Mouse (Mus musculus) CH12.LX (cell line): Measurements from ENCODE around the gene Slc17a4. TPM values are rescaled to one million over a fixed set of nuclear protein-coding genes. Genes with fewer than 3 reads are reported as not detected.
A peak's percentile ranks its signal among the peaks of the same experiment; 100 is the strongest.

Experiments used
- DNase-seq: peaks from one replicate; pipeline ENCODE4 v3.0.0-alpha.2; 2013; ENCODE audit errors: extremely low read depth
- H3K27ac ChIP-seq: 2 replicates; pipeline ENCODE4 v1.5.1; 2012; ENCODE audit warnings: low read depth, mild to moderate bottlenecking, control low read depth, moderate library complexity; ENCODE audit not compliant: insufficient read depth
- H3K27me3 ChIP-seq: replicated peaks from 2 replicates; pipeline ENCODE3; 2012; ENCODE audit warnings: inconsistent platforms
- H3K36me3 ChIP-seq, 2 experiments: replicated peaks in 1 of 2; 2 replicates each; pipeline versions ENCODE3 to v1.6.1; 2012; ENCODE audit warnings: inconsistent platforms in 1 of 2, low read length in 1 of 2, mild to moderate bottlenecking in 1 of 2, mixed read lengths in 1 of 2, moderate library complexity in 1 of 2; ENCODE audit not compliant: control insufficient read depth in 1 of 2, insufficient read depth in 1 of 2
- H3K4me1 ChIP-seq, 2 experiments: 2 replicates each; pipeline ENCODE4 v1.6.1; 2012; ENCODE audit warnings: inconsistent platforms in 1 of 2, moderate library complexity in 1 of 2; ENCODE audit not compliant: insufficient read depth in 2 of 2, control insufficient read depth in 1 of 2
- H3K4me2 ChIP-seq: 2 replicates; pipeline ENCODE4 v1.6.1; 2012; ENCODE audit warnings: low read depth, mild to moderate bottlenecking, control low read depth; ENCODE audit not compliant: poor library complexity, insufficient read depth, severe bottlenecking
- H3K4me3 ChIP-seq, 3 experiments: fragments of 150-350 bp in 1 of 3; sonication (generic) in 1 of 3; replicated peaks in 1 of 3; 2 replicates each; pipeline versions ENCODE3 to v1.5.1; 2011 to 2012; ENCODE audit warnings: low read depth in 2 of 3, low read length in 2 of 3, mild to moderate bottlenecking in 2 of 3, moderate library complexity in 2 of 3, control low read depth in 1 of 3, improper control_type of control experiment in 1 of 3, inconsistent platforms in 1 of 3, mixed read lengths in 1 of 3; ENCODE audit not compliant: poor library complexity in 1 of 3
- H3K79me2 ChIP-seq: replicated peaks from 2 replicates; pipeline ENCODE4 v1.6.1; 2012; ENCODE audit warnings: mild to moderate bottlenecking, moderate library complexity; ENCODE audit not compliant: control insufficient read depth, poor library complexity, insufficient read depth, severe bottlenecking; ENCODE audit errors: extremely low read depth
- H3K9ac ChIP-seq: 2 replicates; pipeline ENCODE4 v1.6.1; 2012; ENCODE audit warnings: low read depth, mild to moderate bottlenecking, control low read depth, moderate library complexity; ENCODE audit not compliant: insufficient read depth
- H3K9me3 ChIP-seq: replicated peaks from 2 replicates; pipeline ENCODE3; 2012; ENCODE audit warnings: low read length, inconsistent platforms, mixed read lengths
- BHLHE40 ChIP-seq: IDR thresholded peaks from 2 replicates; pipeline ENCODE4 v1.6.1; 2011; ENCODE audit warnings: mild to moderate bottlenecking, low read depth, low read length, improper control_type of control experiment
- CHD1 ChIP-seq: IDR thresholded peaks from 2 replicates; pipeline ENCODE4 v1.6.1; 2012; ENCODE audit warnings: low read depth, low read length, improper control_type of control experiment, inconsistent platforms
- CTCF ChIP-seq, 2 experiments: IDR thresholded peaks in 1 of 2; conservative IDR thresholded peaks in 1 of 2; 2 replicates each; pipeline ENCODE4 v1.5.1; 2011 to 2012; ENCODE audit warnings: low read depth in 2 of 2, low read length in 2 of 2, improper control_type of control experiment in 1 of 2, inconsistent platforms in 1 of 2, mild to moderate bottlenecking in 1 of 2, moderate library complexity in 1 of 2
- ELF1 ChIP-seq: IDR thresholded peaks from 2 replicates; pipeline ENCODE4 v1.6.1; 2014; ENCODE audit warnings: low read depth, mild to moderate bottlenecking, inconsistent platforms, low read length, improper control_type of control experiment
- EP300 ChIP-seq: IDR thresholded peaks from 2 replicates; pipeline ENCODE4 v1.6.1; 2011; ENCODE audit warnings: low read length, improper control_type of control experiment
- GABPA ChIP-seq: IDR thresholded peaks from 2 replicates; pipeline ENCODE4 v1.6.1; 2012; ENCODE audit warnings: low read depth, low read length, improper control_type of control experiment, inconsistent platforms; ENCODE audit not compliant: insufficient replicate concordance
- JUN ChIP-seq: IDR thresholded peaks from 2 replicates; pipeline ENCODE4 v1.6.1; 2011; ENCODE audit warnings: low read depth, mild to moderate bottlenecking, low read length, improper control_type of control experiment, moderate library complexity; ENCODE audit not compliant: insufficient read depth
- KAT2A ChIP-seq: IDR thresholded peaks from 2 replicates; pipeline ENCODE4 v1.6.1; 2012; ENCODE audit warnings: low read length, improper control_type of control experiment, inconsistent platforms; ENCODE audit not compliant: insufficient replicate concordance
- MYC ChIP-seq: IDR thresholded peaks from 2 replicates; pipeline ENCODE4 v1.6.1; 2011; ENCODE audit warnings: low read depth, mild to moderate bottlenecking, improper control_type of control experiment, low read length
- RAD21 ChIP-seq: IDR thresholded peaks from 2 replicates; pipeline ENCODE4 v1.6.1; 2011; ENCODE audit warnings: low read depth, mild to moderate bottlenecking, low read length, improper control_type of control experiment, moderate library complexity
- SIN3A ChIP-seq: IDR thresholded peaks from 2 replicates; pipeline ENCODE4 v1.6.1; 2012; ENCODE audit warnings: low read length, improper control_type of control experiment, inconsistent platforms
- SMC3 ChIP-seq: IDR thresholded peaks from 2 replicates; pipeline ENCODE4 v1.6.1; 2011; ENCODE audit warnings: low read depth, low read length, improper control_type of control experiment
- TCF12 ChIP-seq: IDR thresholded peaks from 2 replicates; pipeline ENCODE4 v1.6.1; 2014; ENCODE audit warnings: low read depth, mild to moderate bottlenecking, inconsistent platforms, low read length, improper control_type of control experiment
- USF1 ChIP-seq: IDR thresholded peaks from 2 replicates; pipeline ENCODE4 v1.6.1; 2014; ENCODE audit warnings: low read depth, mild to moderate bottlenecking, inconsistent platforms, low read length, improper control_type of control experiment
- ZC3H11A ChIP-seq: IDR thresholded peaks from 2 replicates; pipeline ENCODE4 v1.6.1; 2012; ENCODE audit warnings: low read depth, mild to moderate bottlenecking, inconsistent platforms, low read length, improper control_type of control experiment
- dilution Hi-C: fragments of 300-500 bp; cut with MboI; formaldehyde crosslinking; loops from 2 replicates; pipeline ENCODE4 v1.14.3; 2020; ENCODE audit warnings: low sequenced_read_pairs; ENCODE audit not compliant: extremely low pct_unique_long_range_greater_than_20kb, extremely low pct_ligation_motif_present
- in situ Hi-C: fragments of 300-500 bp; cut with MboI; formaldehyde crosslinking; loops from 3 replicates; pipeline ENCODE4 v1.14.3; 2019; ENCODE audit warnings: low sequenced_read_pairs, low pct_ligation_motif_present, low pct_unique_long_range_greater_than_20kb, mixed read lengths
- polyA plus RNA-seq: library from polyadenylated mRNA; unstranded; fragments of >175 nt; gene quantifications from 2 replicates; pipeline ENCODE4 v1.2.1, GENCODE M21; 2012; ENCODE audit warnings: low read depth; ENCODE audit not compliant: insufficient read length
- total RNA-seq, 2 experiments: library from RNA; depleted of rRNA; stranded (reverse); fragments of 300-350 nt in 1 of 2; fragments of >200 nt in 1 of 2; gene quantifications; 2 replicates each; pipeline ENCODE4 v1.2.3; 2012 to 2014

The Slc17a4 gene
- total and polyA plus RNA-seq, 3 experiments, result 0.08 to 0.37 (median 0.35) TPM

DNA sequence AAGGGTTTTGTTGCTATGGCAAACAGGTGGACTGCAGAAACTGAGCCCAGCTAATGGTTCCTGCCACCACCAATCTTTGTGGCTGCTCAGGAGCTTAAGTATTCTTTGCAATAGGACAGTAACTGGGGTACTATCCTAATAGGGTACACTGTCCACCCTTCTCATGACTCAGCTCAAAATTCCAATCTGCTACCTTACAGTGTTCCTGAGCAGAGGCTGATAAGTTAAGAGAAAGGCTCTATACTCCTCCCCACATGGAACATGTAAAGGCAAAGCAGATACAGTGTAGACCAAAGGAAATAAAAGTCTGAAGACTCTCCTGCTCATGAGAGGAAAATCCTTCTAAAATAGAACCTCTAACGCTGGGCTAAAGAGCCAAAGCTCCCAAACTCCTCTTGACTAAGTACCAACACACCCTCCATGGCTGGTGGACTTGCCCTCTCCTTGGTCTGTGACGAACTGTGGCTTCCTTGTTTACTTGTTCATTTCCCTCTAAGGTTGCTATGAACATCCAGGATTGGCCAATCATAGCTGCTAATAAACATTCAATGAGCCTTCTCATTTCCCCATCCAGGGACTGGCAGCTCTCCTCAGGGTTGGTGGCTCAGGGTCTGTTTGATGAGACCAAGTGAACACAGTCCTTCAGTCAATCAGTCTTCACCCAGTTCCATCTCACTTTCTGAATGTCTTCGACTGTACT is 27.6 kb downstream of the Slc17a4 start:
- Histone ChIP-seq H3K4me3 (no peak overlapping the region), H3K9ac (no peak overlapping the region), H3K79me2 (no peaks in the 10 kb centered on the region), H3K27ac (no peak overlapping the region), H3K4me1 (no peaks in the 10 kb centered on the region; a peak in 1 of 4 replicates), H3K9me3 (no peaks in the 10 kb centered on the region), H3K4me2 (no peak overlapping the region), H3K27me3 (no peaks in the 10 kb centered on the region), H3K36me3 (no peaks in the 10 kb centered on the region)
- no peak for DNase-seq
- dilution Hi-C loops (no loop called here), in situ Hi-C loops (no loop called here)
- TF ChIP-seq GABPA, result no peak
- TF ChIP-seq EP300, result no peak
- TF ChIP-seq JUN, result no peak
- TF ChIP-seq CTCF (conservative IDR thresholded peaks at IDR 0.05 in 1 of 2, IDR thresholded peaks at IDR 0.05 in 1 of 2; ENCODE audit: low read depth in 2 of 2, low read length in 2 of 2), result no peak
- no peak for TF ChIP-seq MYC
- no peak for TF ChIP-seq KAT2A
- no peak for TF ChIP-seq RAD21
- TF ChIP-seq ELF1, result no peak
- TF ChIP-seq TCF12, result no peak
- no peak for TF ChIP-seq SIN3A

DNA sequence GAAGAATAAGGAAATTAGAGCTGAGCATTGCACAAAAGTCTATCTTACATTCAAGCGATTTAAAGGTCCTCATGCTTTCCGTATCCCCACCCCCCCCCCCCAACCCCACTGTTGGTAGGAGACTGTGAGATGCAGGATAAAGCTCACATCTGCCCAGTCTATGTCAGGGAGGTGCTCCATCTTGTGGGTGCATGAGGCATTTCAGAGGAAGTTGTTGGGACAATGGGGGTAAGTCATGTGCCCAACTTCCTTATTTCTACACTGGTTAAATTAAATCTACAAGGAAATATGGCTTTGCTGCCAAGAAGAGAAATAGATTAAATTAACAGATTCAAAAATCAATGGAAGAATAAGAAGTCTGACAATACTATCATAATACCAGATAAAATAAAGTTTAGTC is 29.3 kb downstream of the Slc17a4 start:
- Histone ChIP-seq H3K9me3 (no peaks in the 10 kb centered on the region), H3K27ac (no peak overlapping the region), H3K79me2 (no peaks in the 10 kb centered on the region), H3K4me2 (no peak overlapping the region), H3K36me3 (no peaks in the 10 kb centered on the region), H3K4me1 (no peaks in the 10 kb centered on the region; a peak in 1 of 4 replicates), H3K27me3 (no peaks in the 10 kb centered on the region), H3K9ac (no peak overlapping the region), H3K4me3 (no peak overlapping the region)
- in situ Hi-C loops, result no loop called here
- TF ChIP-seq CHD1 (no peak), RAD21 (peak; percentile 45), ZC3H11A (no peak; the same call in 1 of the 2 replicates), SMC3 (peak; percentile 74), MYC (peak; percentile 66; the same call in 1 of the 2 replicates), ELF1 (peak; percentile 60; the same call in 1 of the 2 replicates), CTCF (conservative IDR thresholded peaks at IDR 0.05 in 1 of 2, IDR thresholded peaks at IDR 0.05 in 1 of 2; ENCODE audit: low read depth in 2 of 2, low read length in 2 of 2) (peak in 1 of 2 experiments; percentile 69; a peak in 2 of 4 replicates), USF1 (peak; percentile 50), BHLHE40 (peak; percentile 78)
- peak; percentile 77 for DNase-seq
- dilution Hi-C loops, result no loop called here
